Mouse (Mus musculus) lung, embryonic 16.5 days (tissue): ENCODE measurements around the gene Ctnna3. TPM values are rescaled to one million over a fixed set of nuclear protein-coding genes. Genes with fewer than 3 reads are reported as not detected.
"Not testable (repeated sequence)": the region's sequence is repeated elsewhere in the genome, so short reads cannot be mapped to it uniquely, and the experiment has no call there.

Source experiments
- ATAC-seq: fragments of 200-750 bp; cut with Nextera tagmentation; 2 replicates; pipeline ENCODE4 v1.8.0; 2017; ENCODE audit warnings: low read depth, mild to moderate bottlenecking, moderate library complexity
- H3K27ac ChIP-seq: fragments of 300-500 bp; sonication (generic); 2 replicates; pipeline ENCODE4 v1.5.1; 2014; ENCODE audit warnings: mild to moderate bottlenecking, control low read depth, low read length
- H3K27me3 ChIP-seq: fragments of 300-500 bp; sonication (generic); 2 replicates; pipeline ENCODE4 v1.6.1; 2014; ENCODE audit warnings: low read depth, low read length, mixed read lengths; ENCODE audit not compliant: control insufficient read depth, insufficient read depth
- H3K36me3 ChIP-seq: fragments of 300-500 bp; sonication (generic); 2 replicates; pipeline ENCODE4 v1.6.1; 2014; ENCODE audit warnings: low read length; ENCODE audit not compliant: control insufficient read depth, insufficient read depth
- H3K4me1 ChIP-seq: fragments of 300-500 bp; sonication (generic); replicated peaks from 2 replicates; pipeline ENCODE4 v1.6.1; 2014; ENCODE audit warnings: low read length, mixed read lengths; ENCODE audit not compliant: control insufficient read depth, insufficient read depth
- H3K4me2 ChIP-seq: fragments of 300-500 bp; sonication (generic); 2 replicates; pipeline ENCODE4 v1.6.1; 2014; ENCODE audit warnings: low read depth, low read length, control low read depth
- H3K4me3 ChIP-seq: fragments of 300-500 bp; sonication (generic); 2 replicates; pipeline ENCODE4 v1.5.1; 2014; ENCODE audit warnings: mild to moderate bottlenecking, low read length, control low read depth
- H3K9ac ChIP-seq: fragments of 300-500 bp; sonication (generic); 2 replicates; pipeline ENCODE4 v1.6.1; 2014; ENCODE audit warnings: low read length, control low read depth
- H3K9me3 ChIP-seq: fragments of 300-500 bp; sonication (generic); 2 replicates; pipeline ENCODE4 v1.6.1; 2016; ENCODE audit warnings: low read length; ENCODE audit not compliant: control insufficient read depth
- WGBS: fragments of 180-500 bp; shearing (Covaris S2); extraction: QIAGEN DNeasy Blood & Tissue Kit; methylation state at CpG from one replicate; pipeline ENCODE4 v1.1.7; 2014; 5-methylcytosine and 5-hydroxymethylcytosine counted together
- polyA plus RNA-seq: library from polyadenylated mRNA; unstranded; fragments of >200 nt; fragmentation: Nextera tagmentation; extraction: Ambion mirVana; gene quantifications from 2 replicates; pipeline ENCODE4 v1.2.1, GENCODE M21; 2015

The Ctnna3 gene
- 0.99 and 1.0 TPM in 2 replicates for polyA plus RNA-seq

DNA sequence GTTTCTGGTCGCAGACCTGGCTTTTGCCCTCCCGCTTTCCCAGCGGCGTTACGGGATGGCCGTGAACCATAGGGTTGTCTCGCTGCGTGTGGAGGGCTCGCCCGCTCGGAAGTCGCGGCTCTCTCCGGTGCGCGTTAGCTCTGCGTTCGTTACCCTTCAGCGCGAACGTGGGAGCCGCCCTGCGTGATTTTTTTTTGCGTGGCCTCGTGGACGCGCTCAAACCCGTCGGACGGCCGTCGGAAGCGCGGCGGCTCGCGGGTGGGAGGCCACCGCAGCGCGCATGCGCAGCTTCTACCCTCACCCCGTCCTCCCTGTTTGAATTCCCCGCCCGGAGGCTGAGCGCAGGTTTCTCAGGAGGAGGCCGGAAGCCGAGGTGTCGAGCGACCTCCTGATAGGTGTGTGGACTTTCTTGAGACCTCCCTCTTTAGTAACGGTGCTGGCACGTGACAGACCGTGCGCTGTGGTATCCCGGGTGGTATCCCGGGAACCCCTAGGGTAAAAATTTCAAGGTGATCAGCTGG lies at the start of gene Ctnna3:
Ctnna3 (plus strand) TSS at position 314 of the 521 bp plus-strand sequence.
- Histone ChIP-seq H3K4me3 (peak within 1 kb of the TSS; percentile 87), H3K36me3 (no peaks in the 10 kb centered on the region), H3K9me3 (no peaks in the 10 kb centered on the region), H3K4me2 (peak within 1 kb of the TSS; percentile 82), H3K27ac (peak within 1 kb of the TSS; percentile 68), H3K27me3 (no peaks in the 10 kb centered on the region), H3K9ac (peak within 1 kb of the TSS; percentile 82), H3K4me1 (no peaks in the 10 kb centered on the region)
- ATAC-seq: peak; percentile 91
- WGBS: under 1% methylated on average over 54 of the region's 55 CpGs

GRCm38 (mm10) chr10:63381498-63382280 lies 48.2 kb upstream of the Ctnna3 start, which contains the start of gene Sirt1:
TSS of gene Sirt1 (minus strand) at chr10:63381704.
- Histone ChIP-seq H3K4me2 (peak within 1 kb of the TSS; percentile 95), H3K9ac (peak within 1 kb of the TSS; percentile 78), H3K27me3 (no peaks in the 10 kb centered on the region; the same call in 1 of the 2 replicates), H3K36me3 (no peaks in the 10 kb centered on the region), H3K27ac (0 out of 2 replicates have a peak within 1 kb of the TSS, but pooled peaks have one; percentile 37), H3K4me3 (peak within 1 kb of the TSS; percentile 66), H3K9me3 (no peaks in the 10 kb centered on the region), H3K4me1 (peaks cover 3% of the 10 kb centered on the region; the same call in 1 of the 2 replicates)
- ATAC-seq: no peak
- 5% methylated on average over 24 of the region's 24 CpGs for WGBS

GRCm38 (mm10) chr10:63382372-63383279 lies 47.3 kb upstream of the Ctnna3 start, which contains the start of gene Dnajc12:
TSS of gene Dnajc12 (plus strand) at chr10:63382443.
- Histone ChIP-seq H3K4me1 (peaks cover 3% of the 10 kb centered on the region; the same call in 1 of the 2 replicates), H3K27ac (0 out of 2 replicates have a peak within 1 kb of the TSS, but pooled peaks have one; percentile 37), H3K27me3 (no peaks in the 10 kb centered on the region; the same call in 1 of the 2 replicates), H3K9ac (peak within 1 kb of the TSS; percentile 78), H3K4me2 (peak within 1 kb of the TSS; percentile 95), H3K36me3 (no peaks in the 10 kb centered on the region), H3K9me3 (no peaks in the 10 kb centered on the region), H3K4me3 (peak within 1 kb of the TSS; percentile 66)
- ATAC-seq: peak; percentile 94
- WGBS: 0% methylated on average over 28 of the region's 28 CpGs

- not testable (repeated sequence) for H3K4me1 ChIP-seq, H3K9me3 ChIP-seq, H3K27me3 ChIP-seq, ATAC-seq, H3K27ac ChIP-seq, H3K36me3 ChIP-seq
- Histone ChIP-seq H3K4me3 (peak overlapping the region; percentile 61), H3K9ac (peak overlapping the region; percentile 72), H3K4me2 (peak overlapping the region; percentile 83)
- WGBS: 19% methylated on average over 5 of the region's 5 CpGs
Measured at GRCm38 (mm10) chr10:63385897-63386296, 44.0 kb upstream of the Ctnna3 start.

DNA sequence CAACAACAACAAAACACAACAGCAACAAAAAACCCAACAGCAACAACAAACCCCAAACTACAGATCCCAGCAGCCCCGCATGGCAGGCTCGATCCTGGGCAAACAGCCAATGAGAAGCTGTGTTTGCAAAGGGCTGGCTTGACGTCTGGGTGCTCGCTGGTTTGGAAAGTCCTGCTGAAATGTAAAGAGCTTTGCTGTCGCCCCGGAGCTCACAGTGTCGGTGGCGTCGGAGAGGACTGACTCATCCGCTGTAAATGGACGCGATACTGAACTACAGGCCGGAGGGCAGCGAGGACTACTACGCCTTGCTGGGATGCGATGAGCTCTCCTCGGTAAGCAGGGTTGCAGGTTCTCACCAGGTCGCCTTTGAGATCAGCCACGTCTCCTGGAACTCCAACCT lies 43.5 kb upstream of the Ctnna3 start:
- peaks cover 2% of the 10 kb centered on the region; the same call in 1 of the 2 replicates for H3K4me1 ChIP-seq
- peak; percentile 76 for ATAC-seq
- H3K9ac ChIP-seq: peak overlapping the region; percentile 72
- WGBS: under 1% methylated on average over 19 of the region's 19 CpGs
- peak overlapping the region; percentile 75 for H3K27ac ChIP-seq
- H3K36me3 ChIP-seq: no peaks in the 10 kb centered on the region
- peak overlapping the region; percentile 61 for H3K4me3 ChIP-seq
- no peaks in the 10 kb centered on the region for H3K9me3 ChIP-seq
- no peaks in the 10 kb centered on the region for H3K27me3 ChIP-seq
- H3K4me2 ChIP-seq: peak overlapping the region; percentile 83

DNA sequence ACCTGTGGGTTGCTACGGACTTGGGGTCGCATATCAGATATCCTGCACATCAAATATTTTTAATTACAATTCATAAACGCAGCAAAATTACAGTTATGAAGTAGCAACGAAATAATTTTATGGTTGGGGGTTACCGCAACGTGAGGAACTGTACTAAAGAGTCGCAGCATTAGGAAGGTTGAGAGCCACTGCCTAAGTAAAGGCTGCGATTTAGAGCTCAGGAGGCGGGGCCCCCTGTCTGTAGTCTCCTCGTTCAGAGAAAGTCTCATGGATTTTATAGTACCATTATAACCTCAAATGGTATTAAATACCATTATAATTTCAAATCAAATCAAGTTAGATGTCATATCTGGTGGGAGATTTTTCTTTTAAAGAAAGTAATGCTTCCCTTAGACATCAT lies 42.9 kb upstream of the Ctnna3 start:
- 2% methylated on average over 10 of the region's 10 CpGs for WGBS
- H3K27ac ChIP-seq: no peak overlapping the region; the same call in 1 of the 2 replicates
- no peaks in the 10 kb centered on the region for H3K4me1 ChIP-seq
- peak overlapping the region; percentile 61 for H3K4me3 ChIP-seq
- H3K4me2 ChIP-seq: peak overlapping the region; percentile 83
- no peak for ATAC-seq
- peak overlapping the region; percentile 72 for H3K9ac ChIP-seq
- no peaks in the 10 kb centered on the region for H3K9me3 ChIP-seq
- H3K27me3 ChIP-seq: no peaks in the 10 kb centered on the region
- H3K36me3 ChIP-seq: no peaks in the 10 kb centered on the region

- no peak overlapping the region for H3K4me3 ChIP-seq
- no peak for ATAC-seq
- no peaks in the 10 kb centered on the region for H3K4me1 ChIP-seq
- no peak overlapping the region for H3K4me2 ChIP-seq
- no peaks in the 10 kb centered on the region for H3K36me3 ChIP-seq
- 59% methylated on average over 4 of the region's 4 CpGs for WGBS
- H3K9me3 ChIP-seq: no peaks in the 10 kb centered on the region
- H3K9ac ChIP-seq: no peak overlapping the region
- H3K27ac ChIP-seq: no peak overlapping the region
- no peaks in the 10 kb centered on the region for H3K27me3 ChIP-seq
Measured at GRCm38 (mm10) chr10:63388948-63389347, 41.0 kb upstream of the Ctnna3 start.

DNA sequence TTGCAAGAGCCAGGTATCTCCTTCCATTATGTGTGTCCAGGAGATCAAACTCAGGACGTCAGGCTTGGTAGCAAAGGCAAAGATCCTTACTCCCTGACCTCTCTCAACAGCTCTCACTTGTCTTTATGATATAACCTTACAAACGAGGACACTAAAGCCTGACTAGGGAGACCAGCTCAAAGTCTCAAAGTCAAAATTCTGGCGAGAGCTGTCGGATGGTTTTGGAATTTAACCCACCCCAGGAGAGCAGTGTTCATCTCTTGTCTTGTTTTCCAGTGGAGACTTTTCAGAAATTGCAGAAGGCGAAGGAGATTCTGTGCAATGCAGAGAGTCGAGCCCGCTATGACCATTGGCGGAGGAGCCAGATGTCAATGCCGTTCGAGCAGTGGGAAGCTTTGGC lies 32.9 kb upstream of the Ctnna3 start:
- no peaks in the 10 kb centered on the region for H3K9me3 ChIP-seq
- H3K27ac ChIP-seq: no peak overlapping the region
- 89% methylated on average over 10 of the region's 10 CpGs for WGBS
- H3K27me3 ChIP-seq: no peaks in the 10 kb centered on the region
- no peak overlapping the region for H3K4me3 ChIP-seq
- no peak overlapping the region for H3K9ac ChIP-seq
- no peak overlapping the region for H3K4me2 ChIP-seq
- H3K36me3 ChIP-seq: no peaks in the 10 kb centered on the region
- no peak for ATAC-seq
- H3K4me1 ChIP-seq: no peaks in the 10 kb centered on the region
